7 mouse cellular contexts compared by ENCODE assay signal in the genomic region with DNA sequence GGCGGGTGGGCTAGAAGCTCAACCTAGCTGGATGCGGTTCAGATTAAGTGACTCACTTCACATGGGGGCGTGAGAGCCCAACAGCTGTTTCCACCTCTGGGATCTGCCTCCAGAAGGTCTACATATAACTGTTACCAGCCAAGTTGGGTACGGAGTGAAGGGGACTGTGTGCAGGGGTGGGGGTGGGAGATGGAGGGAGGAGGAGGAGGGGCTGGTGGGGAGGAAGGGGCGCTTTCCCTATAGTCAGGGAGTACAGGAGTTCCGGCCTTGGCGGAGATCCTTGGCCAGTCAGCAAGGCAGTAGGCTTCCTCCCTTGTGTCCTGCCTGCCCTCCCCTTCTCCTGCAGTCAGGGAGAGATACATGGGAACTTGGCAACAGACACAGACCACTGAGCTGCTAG. TPM values are rescaled to one million over a fixed set of nuclear protein-coding genes. Genes with fewer than 3 reads are reported as not detected.
DNase-seq lines count a peak whose midpoint lies in the region; ATAC-seq and TF ChIP-seq lines count a peak whose summit lies in the region.

No protein-coding gene starts in this region.

- no peaks in the 10 kb centered on the region for H3K27me3 ChIP-seq in embryonic facial prominence, embryonic 11.5 days (ENCODE audit: control insufficient read depth, insufficient read depth, low read length)
- no peaks in the 10 kb centered on the region for H3K27me3 ChIP-seq in hindbrain, embryonic 16.5 days (replicated peaks; ENCODE audit: control insufficient read depth, insufficient read depth, low read length)
- no peaks in the 10 kb centered on the region for H3K27me3 ChIP-seq in midbrain, embryonic 11.5 days (ENCODE audit: control insufficient read depth, insufficient read depth, low read length)

- no peak overlapping the region for H3K4me3 ChIP-seq in embryonic facial prominence, embryonic 11.5 days (ENCODE audit: low read depth, low read length)
- H3K4me3 ChIP-seq in hindbrain, embryonic 16.5 days (ENCODE audit: low read length), result no peak overlapping the region
- H3K4me3 ChIP-seq in midbrain, embryonic 11.5 days (ENCODE audit: low read depth, low read length), result no peak overlapping the region
- no peak overlapping the region for H3K4me3 ChIP-seq in layer of hippocampus, adult 2 months

- H3K9me3 ChIP-seq in embryonic facial prominence, embryonic 11.5 days (replicated peaks; ENCODE audit: control insufficient read depth, low read length), result no peaks in the 10 kb centered on the region
- H3K9me3 ChIP-seq in hindbrain, embryonic 16.5 days (ENCODE audit: control insufficient read depth, low read length), result no peaks in the 10 kb centered on the region
- no peaks in the 10 kb centered on the region for H3K9me3 ChIP-seq in midbrain, embryonic 11.5 days (ENCODE audit: control insufficient read depth, low read length)

- no peak for TF ChIP-seq CTCF in layer of hippocampus, adult 2 months (conservative IDR thresholded peaks at IDR 0.05)

- no peak overlapping the region for H3K27ac ChIP-seq in embryonic facial prominence, embryonic 11.5 days (replicated peaks; ENCODE audit: low read depth, low read length)
- 0 out of 2 replicates have a peak overlapping the region, but pooled peaks have one; percentile 29 for H3K27ac ChIP-seq in hindbrain, embryonic 16.5 days (ENCODE audit: low read depth, low read length)
- H3K27ac ChIP-seq in midbrain, embryonic 11.5 days (ENCODE audit: low read depth, low read length), result no peak overlapping the region
- H3K27ac ChIP-seq in layer of hippocampus, adult 2 months, result no peak overlapping the region

- WGBS in embryonic facial prominence, embryonic 11.5 days, result 27% methylated on average over 7 of the region's 7 CpGs
- WGBS in hindbrain, embryonic 16.5 days, result 42% methylated on average over 7 of the region's 7 CpGs
- 55% methylated on average over 7 of the region's 7 CpGs for WGBS in midbrain, embryonic 11.5 days

- ATAC-seq in embryonic facial prominence, embryonic 11.5 days (replicated peaks; ENCODE audit: insufficient number of reproducible peaks, low FRiP score, low TSS enrichment, low read depth), result peak; percentile 69
- peak; percentile 69 for ATAC-seq in hindbrain, embryonic 16.5 days
- peak; percentile 64 for ATAC-seq in midbrain, embryonic 11.5 days (ENCODE audit: low FRiP score)

- no peak overlapping the region for H3K9ac ChIP-seq in embryonic facial prominence, embryonic 11.5 days (replicated peaks; ENCODE audit: low read length)
- no peak overlapping the region for H3K9ac ChIP-seq in hindbrain, embryonic 16.5 days (ENCODE audit: low read depth, low read length)
- H3K9ac ChIP-seq in midbrain, embryonic 11.5 days (ENCODE audit: low read length), result no peak overlapping the region

- H3K4me2 ChIP-seq in embryonic facial prominence, embryonic 11.5 days (ENCODE audit: low read depth, low read length), result peak overlapping the region; percentile 16; the same call in 1 of the 2 replicates
- H3K4me2 ChIP-seq in hindbrain, embryonic 16.5 days (ENCODE audit: low read length), result peak overlapping the region; percentile 24
- H3K4me2 ChIP-seq in midbrain, embryonic 11.5 days, result peak overlapping the region; percentile 18; the same call in 1 of the 2 replicates

- H3K4me1 ChIP-seq in embryonic facial prominence, embryonic 11.5 days (ENCODE audit: control insufficient read depth, insufficient read depth, low read length), result peaks cover 7% of the 10 kb centered on the region; the same call in 1 of the 2 replicates
- peaks cover 10% of the 10 kb centered on the region for H3K4me1 ChIP-seq in hindbrain, embryonic 16.5 days (ENCODE audit: control insufficient read depth, insufficient read depth, low read depth, low read length)
- peaks cover 12% of the 10 kb centered on the region for H3K4me1 ChIP-seq in midbrain, embryonic 11.5 days (ENCODE audit: control insufficient read depth, insufficient read depth, low read length)

- no peaks in the 10 kb centered on the region for H3K36me3 ChIP-seq in embryonic facial prominence, embryonic 11.5 days (replicated peaks; ENCODE audit: control insufficient read depth, insufficient read depth, low read depth, low read length)
- H3K36me3 ChIP-seq in hindbrain, embryonic 16.5 days (ENCODE audit: control insufficient read depth, insufficient read depth, low read length), result no peaks in the 10 kb centered on the region
- no peaks in the 10 kb centered on the region for H3K36me3 ChIP-seq in midbrain, embryonic 11.5 days (ENCODE audit: control insufficient read depth, insufficient read depth, low read length)

- peak; percentile 48 for DNase-seq in embryo, embryonic 10.5 days (ENCODE audit: low spot score)
- peak; percentile 61 for DNase-seq in embryonic facial prominence, embryonic 11.5 days (ENCODE audit: low spot score)
- no peak for DNase-seq in midbrain, embryonic 11.5 days (ENCODE audit: low spot score, missing footprints)
- no peak for DNase-seq in cerebellum, adult 11-12 months
- DNase-seq in frontal cortex, postnatal 10 days (ENCODE audit: low spot score in 2 of 2), result no peak
- no peak for DNase-seq in layer of hippocampus, adult 2 months (ENCODE audit: low spot score in 2 of 2)

RNA-seq across cellular contexts. Expression of a gene that starts 35.6 kb away (rescaled TPM):
- 1,087 and 1,113 TPM in 2 replicates for polyA plus RNA-seq in embryonic facial prominence, embryonic 11.5 days (2014; fragmentation: Nextera tagmentation; extraction: Ambion mirVana)
- polyA plus RNA-seq in hindbrain, embryonic 16.5 days (2015; fragmentation: Nextera tagmentation; extraction: Ambion mirVana), result 395 and 417 TPM in 2 replicates
- 1,158 and 1,201 TPM in 2 replicates for polyA plus RNA-seq in midbrain, embryonic 11.5 days (2014; fragmentation: Nextera tagmentation; extraction: Ambion mirVana)
- total RNA-seq in layer of hippocampus, adult 2 months (2021), result 100 to 1,000 TPM in 1 of 2 experiments, 10 to 100 TPM in 1; 100.0 to 108 TPM

Comparison
In these comparisons a context has a peak if more than half of its experiments do, and no peak if none do; other contexts are left out.
1. DNase-seq: peak in embryo, embryonic 10.5 days (single experiment) and embryonic facial prominence, embryonic 11.5 days (single experiment); none in midbrain, embryonic 11.5 days (single experiment), cerebellum, adult 11-12 months (single experiment), frontal cortex, postnatal 10 days (0 of 2) and layer of hippocampus, adult 2 months (0 of 2).
2. Peak in every context shown above with its lines, with median percentiles within 50 percentile points of each other: ATAC-seq and H3K4me2 ChIP-seq.